Mouse (Mus musculus) testis, adult 2 months (tissue): Measurements from ENCODE around the gene Ctxn2.

ENCODE experiments used
- CTCF ChIP-seq: fragments of 200-500 bp; IDR thresholded peaks from 2 replicates; pipeline ENCODE4 v1.5.1; 2012; ENCODE audit warnings: low read depth, mild to moderate bottlenecking, inconsistent platforms, low read length, moderate library complexity; ENCODE audit not compliant: control insufficient read depth, insufficient read depth, insufficient replicate concordance
- POLR2A ChIP-seq: fragments of 200-500 bp; IDR thresholded peaks from 2 replicates; pipeline ENCODE4 v1.6.1; 2012; ENCODE audit warnings: low read depth, mild to moderate bottlenecking, inconsistent platforms, low read length, moderate library complexity; ENCODE audit not compliant: control insufficient read depth

GRCm38 (mm10) chr2:125152388-125152787, 15.9 kb downstream of the Ctxn2 start, which contains the start of gene Slc12a1:
- TF ChIP-seq CTCF (no peak), POLR2A (no peak)
